Mouse (Mus musculus): ENCODE results near the gene Hist1h2ag. TPM values are rescaled to one million over a fixed set of nuclear protein-coding genes. Genes with fewer than 3 reads are reported as not detected.

Gene Hist1h2ag
- total RNA-seq, 2 experiments from 2014 or later: 59.9 to 64.0 TPM

- intact Hi-C loops (cut with DNase I): no loop called here
These were observed 48.6 kb downstream of the Hist1h2ag start for GRCm38 (mm10) chr13:21993957-21994738.

GRCm38 (mm10) chr13:21992550-21992949, 50.2 kb downstream of the Hist1h2ag start:
- intact Hi-C loops (cut with DNase I): no loop called here
- no peak for DNase-seq

More at GRCm38 (mm10) chr13:21993957-21994738, 48.6 kb downstream of the Hist1h2ag start:
- DNase-seq: peak; percentile 27

Small RNA genes lying within 50 kb of the gene (microRNA-seq; reads per million reads assigned to microRNA genes)
- gene Gm26300 (not detected), gene Gm44390 (not detected), gene Gm44486 (not detected)

Other genes with a start within 250 kb of the Hist1h2ag start
- gene Hist1h2bq, start 232.7 kb downstream of the Hist1h2ag start, total RNA-seq (2021): 100 to 1,000 TPM; 108 to 110 TPM
- gene Hist1h2ao, start 232.5 kb downstream of the Hist1h2ag start, total RNA-seq (2021): not detected
- 100 to 1,000 TPM; 320 to 409 TPM for gene Hist1h4m, start 231.2 kb downstream of the Hist1h2ag start, total RNA-seq (2021)
- gene Hist1h4n, start 210.7 kb downstream of the Hist1h2ag start, total RNA-seq (2021): 10 to 100 TPM; 34.5 to 43.1 TPM
- gene Hist1h2ap, start 209.4 kb downstream of the Hist1h2ag start, total RNA-seq (2021): 100 to 1,000 TPM; 184 to 208 TPM
- gene Hist1h2br, start 209.2 kb downstream of the Hist1h2ag start, total RNA-seq (2021): 100 to 1,000 TPM; 106 to 108 TPM
- 10 to 100 TPM; 12.1 to 14.0 TPM for gene Zfp184, start 97.8 kb downstream of the Hist1h2ag start, total RNA-seq (2021)
- under 1 TPM in 1 of 2 experiments, not detected in 1; 0.12 TPM for gene Pom121l2, start 61.8 kb downstream of the Hist1h2ag start, total RNA-seq (2021)
- not detected for gene Prss16, start 33.2 kb downstream of the Hist1h2ag start, total RNA-seq (2021)
- gene Hist1h2ah, start 7.4 kb downstream of the Hist1h2ag start, total RNA-seq (2021): 100 to 1,000 TPM; 126 to 134 TPM
- 100 to 1,000 TPM in 1 of 2 experiments, 10 to 100 TPM in 1; 95.1 to 120 TPM for gene Hist1h2bk, start 7.1 kb downstream of the Hist1h2ag start, total RNA-seq (2021)
- 10 to 100 TPM; 89.3 to 89.6 TPM for gene Hist1h4i, start 1.6 kb downstream of the Hist1h2ag start, total RNA-seq (2021)
- gene Hist1h2bj, start 270 bp upstream of the Hist1h2ag start, total RNA-seq (2021): 10 to 100 TPM; 53.8 to 62.6 TPM
- gene Vmn1r188, start 41.5 kb upstream of the Hist1h2ag start, total RNA-seq (2021): not detected
- gene Vmn1r189, start 62.9 kb upstream of the Hist1h2ag start, total RNA-seq (2021): not detected
- not detected for gene Vmn1r191, start 141.0 kb upstream of the Hist1h2ag start, total RNA-seq (2021)
- gene Vmn1r192, start 148.2 kb upstream of the Hist1h2ag start, total RNA-seq (2021): not detected
- not detected for gene Vmn1r193, start 180.2 kb upstream of the Hist1h2ag start, total RNA-seq (2021)
- not detected for gene Vmn1r194, start 201.3 kb upstream of the Hist1h2ag start, total RNA-seq (2021)
- gene Vmn1r195, start 227.6 kb upstream of the Hist1h2ag start, total RNA-seq (2021): not detected
- not detected for gene Vmn1r196, start 247.0 kb upstream of the Hist1h2ag start, total RNA-seq (2021)

Measured in left cerebral cortex, postnatal 4 days (tissue).